Mouse (Mus musculus) heart, postnatal 0 days (tissue): ENCODE results near the gene Tmc6.

Source experiments
- CTCF ChIP-seq: IDR thresholded peaks from 2 replicates; pipeline ENCODE4 v1.5.1; 2016; ENCODE audit warnings: antibody characterized with exemption, control low read depth, low read depth
- EP300 ChIP-seq: IDR thresholded peaks from 2 replicates; pipeline ENCODE4 v1.6.1; 2016; ENCODE audit warnings: antibody characterized with exemption, low read depth

DNA sequence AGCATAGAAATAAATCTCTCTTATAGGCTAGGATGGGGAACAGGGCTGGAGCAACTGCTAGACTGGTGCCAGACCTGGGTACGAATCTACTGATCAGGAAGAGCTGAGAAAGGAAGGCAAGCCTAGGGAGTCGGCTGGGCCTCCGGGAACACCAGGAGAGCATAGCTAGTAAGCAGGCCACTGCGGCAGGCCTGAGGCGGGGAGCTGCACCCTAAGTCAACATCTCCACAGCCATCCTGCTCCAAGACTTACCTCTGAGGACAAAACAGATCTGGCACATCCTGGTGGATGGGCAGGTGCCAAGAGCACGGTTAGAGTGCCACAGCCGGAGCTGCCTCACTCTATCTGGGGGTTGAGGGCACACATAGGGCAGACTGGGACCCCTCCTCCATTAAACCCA, 38.2 kb upstream of the Tmc6 start:
- no peak for TF ChIP-seq CTCF
- TF ChIP-seq EP300 = no peak
